Mouse (Mus musculus) thymus, adult 2 months (tissue): ENCODE measurements around the gene AY074887. TPM values are rescaled to one million over a fixed set of nuclear protein-coding genes. Genes with fewer than 3 reads are reported as not detected.

Source experiments
- DNase-seq: peaks from one replicate; pipeline ENCODE4 v3.0.0; 2021
- H3K27ac ChIP-seq: fragments of 200-500 bp; 2 replicates; pipeline ENCODE4 v1.5.1; 2012; ENCODE audit warnings: low read length, control low read depth; ENCODE audit not compliant: control insufficient read depth, insufficient read depth
- H3K27me3 ChIP-seq: fragments of 200-500 bp; 2 replicates; pipeline ENCODE4 v1.6.1; 2012; ENCODE audit warnings: mild to moderate bottlenecking, low read length, moderate library complexity, mixed read lengths; ENCODE audit not compliant: control insufficient read depth, insufficient read depth
- H3K36me3 ChIP-seq: fragments of 200-500 bp; 2 replicates; pipeline ENCODE4 v1.6.1; 2012; ENCODE audit warnings: mild to moderate bottlenecking, low read length, moderate library complexity; ENCODE audit not compliant: control insufficient read depth, insufficient read depth
- H3K4me1 ChIP-seq: fragments of 200-500 bp; replicated peaks from 2 replicates; pipeline ENCODE4 v1.6.1; 2012; ENCODE audit warnings: low read length; ENCODE audit not compliant: control insufficient read depth, insufficient read depth
- H3K4me3 ChIP-seq: fragments of 200-500 bp; 2 replicates; pipeline ENCODE4 v1.5.1; 2012; ENCODE audit warnings: mild to moderate bottlenecking, low read length, control low read depth, moderate library complexity; ENCODE audit not compliant: control insufficient read depth, insufficient read depth
- CTCF ChIP-seq: fragments of 200-500 bp; IDR thresholded peaks from 2 replicates; pipeline ENCODE4 v1.5.1; 2012; ENCODE audit warnings: mild to moderate bottlenecking, control low read depth, low read length, moderate library complexity, borderline replicate concordance; ENCODE audit not compliant: control insufficient read depth, poor library complexity, insufficient read depth; ENCODE audit errors: extremely low read depth
- POLR2A ChIP-seq: fragments of 200-500 bp; IDR thresholded peaks from 2 replicates; pipeline ENCODE4 v1.6.1; 2012; ENCODE audit warnings: mild to moderate bottlenecking, low read length, control low read depth, moderate library complexity; ENCODE audit not compliant: control insufficient read depth, poor library complexity, insufficient read depth; ENCODE audit errors: extremely low read depth
- WGBS: fragments of 180-500 bp; shearing (Covaris S2); methylation state at CpG from one replicate; pipeline ENCODE4 v1.1.7; 2018; 5-methylcytosine and 5-hydroxymethylcytosine counted together
- polyA plus RNA-seq: library from polyadenylated mRNA; depleted of rRNA; stranded (reverse); fragments of >200 nt; gene quantifications from 2 replicates; pipeline ENCODE4 v1.2.3, GENCODE M21; 2012

The AY074887 gene
- polyA plus RNA-seq, 1 experiment: not detected

DNA sequence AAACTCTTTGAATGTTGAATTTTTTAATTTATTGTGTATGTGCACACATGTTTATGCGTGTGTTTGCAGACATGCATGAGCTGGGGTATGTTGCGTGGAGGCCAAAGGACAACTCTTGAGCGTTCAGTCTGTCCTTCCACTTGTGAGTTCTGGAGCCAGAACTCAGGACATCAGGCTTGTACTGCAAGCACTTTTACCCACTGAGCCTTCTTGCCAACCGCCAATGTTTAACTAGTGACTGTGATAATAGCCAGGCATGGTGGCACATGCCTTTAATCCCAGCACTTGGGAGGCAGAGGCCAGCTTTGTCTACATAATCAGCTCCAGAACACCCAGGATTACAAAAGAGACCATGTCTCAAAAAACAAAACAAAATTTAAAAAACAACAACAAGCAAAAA lies 8.7 kb downstream of the AY074887 start:
- H3K27me3 ChIP-seq: no peaks in the 10 kb centered on the region
- no peaks in the 10 kb centered on the region for H3K36me3 ChIP-seq
- no peak for DNase-seq
- 97% methylated on average over 4 of the region's 4 CpGs for WGBS
- TF ChIP-seq CTCF (no peak), POLR2A (no peak)
- H3K4me3 ChIP-seq: no peak overlapping the region
- H3K27ac ChIP-seq: no peak overlapping the region
- H3K4me1 ChIP-seq: no peaks in the 10 kb centered on the region

DNA sequence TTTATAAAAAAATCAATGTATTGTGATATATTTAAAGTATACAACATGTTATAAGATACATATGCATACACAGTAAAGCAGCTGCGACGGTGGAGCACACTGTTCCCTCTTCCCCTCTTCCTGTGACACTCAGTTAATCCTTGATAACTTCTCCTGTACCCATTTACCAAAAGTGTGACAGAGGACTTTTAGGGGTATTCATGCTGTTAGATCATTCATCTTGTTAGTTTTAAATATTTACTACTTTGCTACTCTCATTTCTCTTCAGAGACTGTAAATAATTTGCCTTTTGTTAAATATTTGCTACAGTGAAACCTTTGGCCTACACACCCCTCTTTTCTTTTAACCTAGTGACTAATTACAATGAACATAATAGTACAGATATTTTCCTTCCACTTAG lies 18.4 kb downstream of the AY074887 start:
- TF ChIP-seq CTCF: no peak
- TF ChIP-seq POLR2A: no peak
- Histone ChIP-seq H3K27ac (no peak overlapping the region), H3K36me3 (no peaks in the 10 kb centered on the region), H3K4me3 (no peak overlapping the region), H3K27me3 (no peaks in the 10 kb centered on the region), H3K4me1 (no peaks in the 10 kb centered on the region)
- no peak for DNase-seq
- WGBS: 91% methylated on average over 2 of the region's 2 CpGs

- TF ChIP-seq CTCF (no peak), POLR2A (no peak)
- Histone ChIP-seq H3K4me3 (no peak overlapping the region), H3K4me1 (no peaks in the 10 kb centered on the region), H3K27me3 (no peaks in the 10 kb centered on the region), H3K36me3 (no peaks in the 10 kb centered on the region), H3K27ac (no peak overlapping the region)
- 29% methylated on average over 1 of the region's 1 CpGs for whole genome bisulfite sequencing
- no peak for DNase-seq
Measured at GRCm38 (mm10) chr9:54931765-54932164, 19.0 kb downstream of the AY074887 start.

DNA sequence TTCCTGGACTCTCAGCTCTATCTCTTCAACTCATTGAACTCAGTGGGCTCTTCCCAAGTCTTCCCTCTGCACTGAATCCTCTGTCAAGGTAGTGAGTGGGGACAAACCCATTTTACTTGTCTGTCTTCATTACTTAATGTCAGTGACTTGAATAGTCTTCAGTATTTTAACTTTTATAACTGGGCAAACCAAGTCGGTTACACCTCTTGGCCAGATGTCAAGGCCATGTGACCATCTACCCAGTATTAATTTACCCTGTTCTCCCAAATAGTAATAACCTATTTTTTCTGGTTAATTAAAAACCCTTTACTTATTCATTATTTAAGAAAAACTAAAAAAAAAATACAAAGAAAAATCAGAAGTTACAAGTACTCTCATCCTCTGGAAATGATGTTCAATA lies 20.1 kb downstream of the AY074887 start:
- no peak for DNase-seq
- no peaks in the 10 kb centered on the region for H3K4me1 ChIP-seq
- 90% methylated on average over 1 of the region's 1 CpGs for WGBS
- TF ChIP-seq POLR2A (no peak), CTCF (no peak)
- no peak overlapping the region for H3K4me3 ChIP-seq
- no peaks in the 10 kb centered on the region for H3K27me3 ChIP-seq
- no peaks in the 10 kb centered on the region for H3K36me3 ChIP-seq
- H3K27ac ChIP-seq: no peak overlapping the region

GRCm38 (mm10) chr9:54919946-54920345 lies 30.9 kb downstream of the AY074887 start:
- DNase-seq: no peak
- TF ChIP-seq POLR2A (no peak), CTCF (no peak)
- H3K36me3 ChIP-seq: no peaks in the 10 kb centered on the region
- WGBS: 72% methylated on average over 4 of the region's 4 CpGs
- no peak overlapping the region for H3K4me3 ChIP-seq
- H3K27me3 ChIP-seq: no peaks in the 10 kb centered on the region
- H3K4me1 ChIP-seq: peaks cover 6% of the 10 kb centered on the region
- H3K27ac ChIP-seq: no peak overlapping the region

DNA sequence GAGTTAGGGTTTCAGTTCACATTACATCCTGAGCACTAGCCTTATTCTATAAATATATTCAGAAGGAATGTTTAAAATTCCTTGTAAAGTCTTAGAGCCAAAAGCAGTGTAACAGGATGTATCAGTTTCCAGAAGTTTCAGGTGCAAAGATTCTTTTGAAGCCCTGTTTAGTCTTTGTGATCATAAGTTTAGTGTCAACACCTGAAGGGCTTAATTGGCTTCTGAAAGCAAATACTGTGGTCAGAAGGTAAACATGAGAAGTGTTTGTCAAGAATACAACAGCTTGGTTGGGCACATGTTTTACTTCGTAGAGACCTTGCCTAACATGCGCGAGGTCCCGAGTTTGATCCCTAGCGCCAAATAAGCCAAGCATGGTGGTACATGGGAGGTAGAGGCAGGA lies 32.0 kb downstream of the AY074887 start:
- DNase-seq: no peak
- Histone ChIP-seq H3K36me3 (no peaks in the 10 kb centered on the region), H3K27me3 (no peaks in the 10 kb centered on the region), H3K4me3 (no peak overlapping the region), H3K27ac (no peak overlapping the region), H3K4me1 (peaks cover 6% of the 10 kb centered on the region)
- no peak for TF ChIP-seq CTCF
- TF ChIP-seq POLR2A: no peak
- 97% methylated on average over 5 of the region's 5 CpGs for WGBS

GRCm38 (mm10) chr9:54918191-54918590 lies 32.6 kb downstream of the AY074887 start:
- DNase-seq: no peak
- peaks cover 6% of the 10 kb centered on the region for H3K4me1 ChIP-seq
- H3K4me3 ChIP-seq: no peak overlapping the region
- no peaks in the 10 kb centered on the region for H3K36me3 ChIP-seq
- H3K27ac ChIP-seq: no peak overlapping the region
- no peak for TF ChIP-seq POLR2A
- TF ChIP-seq CTCF: no peak
- WGBS: 86% methylated on average over 2 of the region's 2 CpGs
- no peaks in the 10 kb centered on the region for H3K27me3 ChIP-seq
